Comparison of ENCODE assay signal across 8 mouse cellular contexts in the genomic region with DNA sequence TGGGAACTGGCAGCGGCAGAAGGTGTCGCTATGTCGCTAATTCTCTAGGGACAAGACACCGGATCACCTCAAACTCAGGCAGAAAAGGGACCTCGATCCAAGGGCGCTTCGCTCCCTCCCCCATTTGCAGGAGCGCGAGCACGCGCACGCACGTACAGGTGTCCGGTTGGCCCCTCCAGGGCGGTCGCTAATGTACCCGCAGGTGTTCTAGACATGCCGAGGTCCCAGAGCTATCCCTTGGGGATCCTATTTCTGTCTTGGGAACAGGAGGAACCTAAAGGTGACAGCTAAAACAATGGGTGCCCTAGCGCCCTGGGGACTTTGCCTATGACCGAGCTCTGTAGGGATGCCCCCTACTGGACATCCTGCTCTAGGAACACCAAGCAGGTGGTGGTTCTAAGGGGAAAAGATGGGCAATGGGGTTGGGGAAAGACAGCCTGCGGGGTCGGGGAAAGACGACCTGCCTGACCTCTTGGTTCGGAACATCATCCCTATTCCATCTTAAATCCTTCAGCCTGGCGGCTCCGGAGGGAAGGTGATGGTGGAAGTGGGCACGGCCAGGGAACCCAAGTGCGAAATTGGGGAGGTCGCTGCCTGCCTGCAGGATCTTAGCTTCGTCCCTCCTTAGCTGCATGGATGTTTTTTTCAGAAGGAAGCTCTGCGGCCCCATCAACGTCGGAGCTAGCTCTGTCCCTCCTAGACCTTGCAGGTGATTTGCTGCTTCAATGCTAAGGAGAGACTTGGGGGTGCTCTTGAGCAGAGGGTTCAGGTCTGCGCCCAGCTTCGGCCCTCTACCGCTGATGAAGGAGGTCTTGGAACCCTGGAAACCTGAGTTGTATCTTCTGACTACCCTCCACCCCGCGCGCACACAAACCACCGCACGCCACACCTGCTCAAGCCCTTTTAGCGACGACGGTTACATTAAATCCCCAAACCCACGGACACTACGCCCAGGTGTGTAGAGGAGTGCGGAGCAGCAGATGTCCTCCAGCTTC. TPM values are rescaled to one million over a fixed set of nuclear protein-coding genes. Genes with fewer than 3 reads are reported as not detected.
A peak's percentile ranks its signal among the peaks of the same experiment; 100 is the strongest.
DNase-seq lines count a peak whose midpoint lies in the region; ATAC-seq lines count a peak whose summit lies in the region.

No protein-coding gene starts in this region.

- no peak for ATAC-seq in hindbrain, embryonic 11.5 days (ENCODE audit: low FRiP score)
- ATAC-seq in liver, embryonic 11.5 days (replicated peaks; ENCODE audit: low FRiP score) = no peak
- no peak for ATAC-seq in neural tube, embryonic 15.5 days (ENCODE audit: low FRiP score)

- H3K27me3 ChIP-seq in hindbrain, embryonic 11.5 days (ENCODE audit: control insufficient read depth, insufficient read depth, low read length) = peaks cover 79% of the 10 kb centered on the region
- H3K27me3 ChIP-seq in liver, embryonic 11.5 days (replicated peaks; ENCODE audit: control insufficient read depth, insufficient read depth, low read length) = peaks cover 100% of the 10 kb centered on the region
- H3K27me3 ChIP-seq in neural tube, embryonic 15.5 days (replicated peaks) = peaks cover 48% of the 10 kb centered on the region

- H3K9ac ChIP-seq in hindbrain, embryonic 11.5 days (ENCODE audit: low read depth, low read length) = no peak overlapping the region
- H3K9ac ChIP-seq in liver, embryonic 11.5 days (ENCODE audit: low read depth, low read length) = no peak overlapping the region
- peak overlapping the region; percentile 45 for H3K9ac ChIP-seq in neural tube, embryonic 15.5 days (replicated peaks)

- H3K9me3 ChIP-seq in hindbrain, embryonic 11.5 days (ENCODE audit: control insufficient read depth, low read length) = no peaks in the 10 kb centered on the region
- H3K9me3 ChIP-seq in liver, embryonic 11.5 days (ENCODE audit: control insufficient read depth, low read length) = no peaks in the 10 kb centered on the region
- H3K9me3 ChIP-seq in neural tube, embryonic 15.5 days (replicated peaks) = no peaks in the 10 kb centered on the region

- H3K4me1 ChIP-seq in hindbrain, embryonic 11.5 days (replicated peaks; ENCODE audit: control insufficient read depth, insufficient read depth, low read length) = peaks cover 18% of the 10 kb centered on the region; the same call in 1 of the 2 replicates
- peaks cover 12% of the 10 kb centered on the region for H3K4me1 ChIP-seq in liver, embryonic 11.5 days (replicated peaks; ENCODE audit: control insufficient read depth, insufficient read depth, low read length)
- H3K4me1 ChIP-seq in neural tube, embryonic 15.5 days = peaks cover 69% of the 10 kb centered on the region

- peak overlapping the region; percentile 74 for H3K4me2 ChIP-seq in hindbrain, embryonic 11.5 days (replicated peaks; ENCODE audit: low read depth, low read length)
- H3K4me2 ChIP-seq in liver, embryonic 11.5 days = peak overlapping the region; percentile 63
- H3K4me2 ChIP-seq in neural tube, embryonic 15.5 days = peak overlapping the region; percentile 82

- peak; percentile 46 for DNase-seq in right cerebral cortex, postnatal 4 days
- DNase-seq in right cerebral cortex, postnatal 36 days (ENCODE audit: low spot score in 2 of 2) = no peak
- DNase-seq in embryo, embryonic 10 days (ENCODE audit: low spot score) = peak; percentile 63
- DNase-seq in hindbrain, embryonic 11.5 days (ENCODE audit: low spot score) = peak; percentile 63
- peak; percentile 56 for DNase-seq in liver, embryonic 11.5 days (ENCODE audit: low spot score)
- no peak for DNase-seq in adrenal gland, postnatal 4 days (ENCODE audit: low spot score in 2 of 2)
- no peak for DNase-seq in frontal cortex, postnatal 25 days (ENCODE audit: low spot score in 2 of 2)

- WGBS in hindbrain, embryonic 11.5 days = 2% methylated on average over 47 of the region's 47 CpGs
- 3% methylated on average over 47 of the region's 47 CpGs for WGBS in liver, embryonic 11.5 days
- 1% methylated on average over 47 of the region's 47 CpGs for WGBS in neural tube, embryonic 15.5 days

- no peak overlapping the region for H3K27ac ChIP-seq in hindbrain, embryonic 11.5 days (ENCODE audit: low read depth, low read length)
- H3K27ac ChIP-seq in liver, embryonic 11.5 days (ENCODE audit: low read depth, low read length) = no peak overlapping the region
- H3K27ac ChIP-seq in neural tube, embryonic 15.5 days (replicated peaks) = peak overlapping the region; percentile 92

- H3K4me3 ChIP-seq in hindbrain, embryonic 11.5 days (ENCODE audit: low read depth, low read length) = peak overlapping the region; percentile 31
- no peak overlapping the region for H3K4me3 ChIP-seq in liver, embryonic 11.5 days (ENCODE audit: low read depth, low read length)
- peak overlapping the region; percentile 38 for H3K4me3 ChIP-seq in neural tube, embryonic 15.5 days (replicated peaks)

- H3K36me3 ChIP-seq in hindbrain, embryonic 11.5 days (ENCODE audit: control insufficient read depth, insufficient read depth, low read length) = no peaks in the 10 kb centered on the region
- H3K36me3 ChIP-seq in liver, embryonic 11.5 days (ENCODE audit: control insufficient read depth, insufficient read depth, low read length) = no peaks in the 10 kb centered on the region
- no peaks in the 10 kb centered on the region for H3K36me3 ChIP-seq in neural tube, embryonic 15.5 days

RNA-seq across cellular contexts. Expression of a gene that starts 13.9 kb away (rescaled TPM):
- polyA plus RNA-seq in hindbrain, embryonic 11.5 days (2014; fragmentation: Nextera tagmentation; extraction: Ambion mirVana) = 9.1 and 9.3 TPM in 2 replicates
- polyA plus RNA-seq in liver, embryonic 11.5 days (2014; fragmentation: Nextera tagmentation; extraction: Ambion mirVana) = 6.5 and 7.1 TPM in 2 replicates
- polyA plus RNA-seq in neural tube, embryonic 15.5 days (2015; fragmentation: Nextera tagmentation; extraction: Ambion mirVana) = 7.2 and 7.3 TPM in 2 replicates
- 10 to 100 TPM; 10.8 to 15.5 TPM for total RNA-seq in adrenal gland, postnatal 4 days (2021)

RNA-seq across cellular contexts. Expression of a gene that starts 31.4 kb away (rescaled TPM):
- 5.4 and 7.1 TPM in 2 replicates for polyA plus RNA-seq in hindbrain, embryonic 11.5 days (2014; fragmentation: Nextera tagmentation; extraction: Ambion mirVana)
- 5.1 TPM in 2 replicates for polyA plus RNA-seq in liver, embryonic 11.5 days (2014; fragmentation: Nextera tagmentation; extraction: Ambion mirVana)
- polyA plus RNA-seq in neural tube, embryonic 15.5 days (2015; fragmentation: Nextera tagmentation; extraction: Ambion mirVana) = 20.2 and 24.2 TPM in 2 replicates
- total RNA-seq in adrenal gland, postnatal 4 days (2021) = 10 to 100 TPM; 69.7 to 76.8 TPM

RNA-seq across cellular contexts. Expression of a gene that starts 31.9 kb away (rescaled TPM):
- polyA plus RNA-seq in hindbrain, embryonic 11.5 days (2014; fragmentation: Nextera tagmentation; extraction: Ambion mirVana) = 44.4 and 54.5 TPM in 2 replicates
- polyA plus RNA-seq in liver, embryonic 11.5 days (2014; fragmentation: Nextera tagmentation; extraction: Ambion mirVana) = 22.1 and 22.2 TPM in 2 replicates
- 8.3 and 13.3 TPM in 2 replicates for polyA plus RNA-seq in neural tube, embryonic 15.5 days (2015; fragmentation: Nextera tagmentation; extraction: Ambion mirVana)
- 10 to 100 TPM in 1 of 2 experiments, 1 to 10 TPM in 1; 9.5 to 10.1 TPM for total RNA-seq in adrenal gland, postnatal 4 days (2021)

Comparison
In these comparisons a context has a peak if more than half of its experiments do, and no peak if none do; other contexts are left out.
1. DNase-seq: peak in right cerebral cortex, postnatal 4 days (single experiment), embryo, embryonic 10 days (single experiment), hindbrain, embryonic 11.5 days (single experiment) and liver, embryonic 11.5 days (single experiment); none in right cerebral cortex, postnatal 36 days (0 of 2), adrenal gland, postnatal 4 days (0 of 2) and frontal cortex, postnatal 25 days (0 of 2).
2. Peak in every context shown above with its lines, with median percentiles within 50 percentile points of each other: H3K4me2 ChIP-seq.